Mouse (Mus musculus): ENCODE results near the gene Calhm3.
"Not testable (repeated sequence)": the region's sequence is repeated elsewhere in the genome, so short reads cannot be mapped to it uniquely, and the experiment has no call there.

The Calhm3 gene

GRCm38 (mm10) chr19:47167617-47168214 is 10.2 kb upstream of the Calhm3 start:
- DNase-seq: no peak

- DNase-seq: no peak
Measured at GRCm38 (mm10) chr19:47166758-47167157, 9.2 kb upstream of the Calhm3 start.

DNA sequence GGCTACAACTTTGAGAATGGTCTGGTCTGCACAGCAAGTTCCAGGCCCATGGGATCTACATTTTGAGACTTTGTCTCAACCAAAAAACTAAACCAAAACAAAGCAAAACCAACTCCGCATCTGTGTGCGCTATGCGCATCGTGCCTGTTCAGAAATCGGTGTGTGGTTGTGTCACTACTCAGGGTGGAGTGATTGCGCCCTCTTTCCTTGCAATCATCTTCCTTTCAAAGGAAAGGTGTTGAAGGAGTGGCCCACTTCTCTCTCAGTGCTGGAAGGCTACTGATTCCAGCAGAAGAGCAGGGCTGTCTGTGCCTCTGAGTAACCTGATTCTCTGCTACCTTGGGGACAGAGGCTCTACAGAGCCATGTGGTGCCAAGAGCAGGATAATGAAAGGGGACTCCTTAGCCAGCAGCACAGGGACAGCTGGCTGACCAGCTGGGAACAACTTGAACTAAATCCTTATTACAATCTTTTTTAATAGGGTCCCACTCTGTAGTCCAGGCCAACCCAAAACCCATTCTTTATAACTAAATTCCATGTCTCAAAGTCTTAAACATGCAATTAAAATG is 5.7 kb upstream of the Calhm3 start:
- DNase-seq: no peak

- no peak for DNase-seq
Measured at GRCm38 (mm10) chr19:47161669-47162068, 4.1 kb upstream of the Calhm3 start.

- DNase-seq: no peak
Measured at GRCm38 (mm10) chr19:47153767-47154166, 3.8 kb downstream of the Calhm3 start.

GRCm38 (mm10) chr19:47152062-47152369 is 5.5 kb downstream of the Calhm3 start:
- DNase-seq: no peak

GRCm38 (mm10) chr19:47151332-47152061 is 6.1 kb downstream of the Calhm3 start:
- peak in 1 of 2 experiments; percentile 19 for DNase-seq

DNA sequence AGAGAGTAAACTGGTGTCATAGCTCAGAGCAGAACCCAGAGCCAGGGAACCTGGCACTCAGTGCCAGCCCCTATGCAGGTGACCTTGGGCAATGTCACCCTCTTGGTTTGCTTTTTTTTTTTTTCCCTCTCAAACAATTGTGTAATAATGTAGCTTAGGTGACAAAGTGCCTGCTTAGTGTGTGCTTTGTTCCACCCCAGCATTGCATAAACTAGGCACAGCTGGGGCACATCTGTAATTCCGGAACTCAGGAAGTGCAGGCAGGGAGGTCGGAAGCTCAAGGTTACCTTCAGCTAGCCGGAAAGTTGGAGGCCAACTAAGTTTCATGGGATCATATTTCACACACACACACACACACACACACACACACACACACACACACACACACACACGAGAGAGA is 7.7 kb downstream of the Calhm3 start:
- DNase-seq: no peak

DNA sequence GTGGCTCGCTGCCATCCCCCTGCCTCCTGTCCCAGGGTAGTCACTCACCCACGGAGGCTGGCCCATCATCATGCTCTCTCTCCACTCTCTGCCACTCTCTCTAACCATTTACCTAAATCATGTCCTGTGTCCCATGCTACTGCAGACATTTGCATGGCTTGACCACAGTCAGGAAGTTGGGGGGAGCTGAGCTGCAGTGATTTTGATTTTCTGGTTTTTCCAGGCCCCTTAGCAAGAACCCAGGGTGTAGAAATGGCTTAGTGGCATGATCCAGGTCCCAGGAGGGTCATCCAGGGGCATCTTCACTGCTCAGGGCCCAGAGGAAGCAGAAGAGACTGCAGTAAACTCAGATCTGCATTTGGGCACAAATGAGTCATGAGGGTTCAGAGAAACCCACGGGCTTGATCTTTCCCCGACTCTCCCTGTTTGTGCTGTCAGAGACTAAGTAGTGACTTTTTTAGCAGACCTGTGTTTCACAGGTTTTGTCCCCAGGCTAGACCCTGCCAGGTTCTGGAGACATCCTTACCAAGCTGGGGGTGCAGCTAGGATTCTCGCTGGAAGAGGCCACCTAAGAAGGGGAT is 9.2 kb downstream of the Calhm3 start:
- no peak for DNase-seq

GRCm38 (mm10) chr19:47144154-47144553 is 13.4 kb downstream of the Calhm3 start, which contains the start of gene Calhm1:
Calhm1 (minus strand) TSS chr19:47144254.
- DNase-seq: no peak

- no peak for DNase-seq
Measured at GRCm38 (mm10) chr19:47142438-47142837, 15.1 kb downstream of the Calhm3 start.

- not testable (repeated sequence) for DNase-seq
Measured at GRCm38 (mm10) chr19:47139611-47140010, 18.0 kb downstream of the Calhm3 start.

DNA sequence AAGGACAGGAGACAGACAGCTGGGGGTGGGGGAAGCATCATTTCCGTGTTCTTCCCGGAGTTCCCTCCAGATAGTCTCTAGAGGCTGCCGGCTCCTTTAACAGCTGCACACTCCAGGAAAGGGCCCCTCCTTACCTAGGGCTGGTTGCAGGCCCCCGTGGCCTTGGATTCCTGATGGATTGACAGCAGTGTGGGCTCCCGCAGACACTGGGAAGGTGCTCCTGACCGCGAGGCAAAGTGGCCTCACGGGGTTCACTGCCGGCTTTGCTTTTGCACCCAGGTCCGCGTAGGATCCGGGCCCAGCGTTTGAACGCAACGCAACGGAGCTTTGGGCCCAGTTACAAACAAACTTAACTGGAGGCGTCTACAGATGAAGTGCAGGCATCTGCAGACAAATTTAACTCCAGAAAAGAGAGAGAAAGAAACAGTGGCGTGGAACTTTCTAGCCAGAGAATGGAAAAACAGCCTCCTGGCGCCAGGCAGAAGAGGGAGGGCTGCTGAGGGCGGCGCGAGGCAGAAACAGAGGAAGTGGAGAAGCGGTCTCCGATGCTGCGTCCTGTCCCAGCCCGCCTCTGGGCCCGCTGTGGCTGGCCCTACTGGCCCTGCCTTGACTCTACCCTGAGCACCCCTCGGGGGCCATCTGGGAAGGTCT is 19.7 kb downstream of the Calhm3 start, which contains the start of gene Calhm2:
TSS of gene Calhm2 (minus strand) at position 524 of the 651 bp plus-strand sequence.
- DNase-seq: peak; percentile 51 to 72

GRCm38 (mm10) chr19:47137051-47137581 is 20.4 kb downstream of the Calhm3 start:
- peak; percentile 58 to 69 for DNase-seq

- DNase-seq: no peak
Measured at GRCm38 (mm10) chr19:47136170-47136569, 21.4 kb downstream of the Calhm3 start.

- no peak for DNase-seq
Measured at GRCm38 (mm10) chr19:47135568-47135967, 22.0 kb downstream of the Calhm3 start.

GRCm38 (mm10) chr19:47133161-47133560 is 24.4 kb downstream of the Calhm3 start:
- no peak for DNase-seq

DNA sequence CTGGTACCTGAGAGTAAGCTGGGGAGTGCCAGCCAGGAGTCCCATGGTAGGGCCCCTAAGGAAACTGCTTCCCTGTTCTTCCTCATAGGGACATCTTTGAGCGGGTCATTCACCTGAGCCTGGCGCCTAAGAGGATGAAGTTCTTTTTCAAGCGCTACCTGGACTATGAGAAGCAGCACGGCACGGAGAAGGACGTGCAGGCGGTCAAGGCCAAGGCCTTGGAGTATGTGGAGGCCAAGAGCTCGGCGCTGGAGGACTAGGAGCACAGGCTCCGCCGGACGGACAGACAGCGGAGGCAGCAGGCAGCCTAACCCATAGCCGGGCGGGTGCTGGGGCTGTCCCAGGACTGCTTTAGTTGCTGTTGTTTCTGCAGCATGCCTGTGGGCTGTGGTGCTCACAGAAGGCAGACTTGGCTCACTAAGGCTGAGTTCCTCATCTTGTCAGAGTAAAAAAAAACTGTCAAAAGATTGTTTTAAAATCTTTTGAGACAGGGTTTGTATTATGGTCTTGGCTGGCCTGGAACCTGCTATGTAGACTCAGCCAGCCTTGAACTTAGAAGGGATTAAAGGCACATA is 26.9 kb downstream of the Calhm3 start:
- DNase-seq: no peak

DNA sequence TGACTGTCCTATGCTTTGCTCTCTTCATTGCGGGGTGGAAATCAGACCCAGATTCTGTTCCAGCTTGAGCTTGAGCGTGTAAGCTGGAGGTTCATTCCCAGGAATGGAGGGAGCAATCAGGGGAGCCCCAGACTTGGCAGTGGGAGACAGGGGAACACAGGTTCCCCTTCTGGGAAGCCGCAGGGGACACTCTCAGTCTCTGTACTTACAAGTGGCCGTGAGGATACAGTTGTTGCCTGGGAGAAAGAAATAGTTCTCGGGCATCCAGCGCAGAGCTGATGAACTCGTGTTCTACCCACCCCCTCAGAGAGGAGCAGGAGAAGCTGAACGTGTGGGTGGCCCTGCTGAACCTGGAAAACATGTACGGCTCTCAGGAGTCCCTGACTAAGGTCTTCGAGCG is 28.7 kb downstream of the Calhm3 start:
- no peak for DNase-seq

DNA sequence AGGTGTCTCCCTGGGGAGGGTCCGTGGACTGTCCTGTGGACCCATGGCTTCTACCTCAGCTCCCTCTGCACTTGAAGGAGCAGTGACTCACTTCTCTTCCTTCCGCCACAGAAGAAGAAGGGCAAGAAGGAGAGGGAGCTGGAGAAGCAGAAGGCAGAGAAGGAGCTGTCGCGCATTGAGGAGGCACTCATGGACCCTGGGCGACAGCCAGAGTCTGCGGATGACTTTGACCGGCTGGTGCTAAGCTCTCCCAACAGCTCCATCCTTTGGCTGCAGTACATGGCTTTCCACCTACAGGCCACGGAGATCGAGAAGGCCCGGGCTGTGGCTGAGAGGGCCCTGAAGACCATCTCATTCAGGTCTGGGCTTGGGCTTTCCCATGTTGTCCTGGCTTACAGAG is 29.4 kb downstream of the Calhm3 start:
- no peak for DNase-seq

DNA sequence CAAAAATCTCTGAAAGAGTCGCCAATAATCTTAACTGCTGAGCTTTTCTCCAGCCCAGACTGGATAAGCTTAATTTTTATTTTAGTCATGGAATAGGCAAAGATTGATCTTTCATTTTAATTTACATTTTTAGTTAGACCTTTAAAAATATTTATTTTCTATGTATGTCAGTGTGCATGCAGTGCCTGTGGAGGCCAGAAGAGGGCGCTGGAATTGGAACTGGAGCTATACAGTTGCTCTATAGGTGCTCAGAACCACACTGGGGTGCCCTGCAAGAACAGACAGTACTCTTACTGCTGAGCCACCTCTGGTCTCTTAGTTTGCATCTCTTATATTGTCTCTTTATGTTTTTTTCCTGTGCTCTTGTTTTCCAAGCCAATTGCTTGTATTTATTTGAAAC is 34.8 kb downstream of the Calhm3 start:
- peak in 1 of 2 experiments; percentile 69 for DNase-seq

GRCm38 (mm10) chr19:47121054-47121453 is 36.5 kb downstream of the Calhm3 start:
- peak; percentile 18 to 43 for DNase-seq

GRCm38 (mm10) chr19:47118634-47119033 is 38.9 kb downstream of the Calhm3 start:
- no peak for DNase-seq
